Mouse (Mus musculus): ENCODE data around the gene Olfr374.
"Not testable (repeated sequence)": the region's sequence is repeated elsewhere in the genome, so short reads cannot be mapped to it uniquely, and the experiment has no call there.

Gene Olfr374
- long read RNA-seq, experiment 1, result 0 reads
- long read RNA-seq, experiment 2, result 0 reads

GRCm38 (mm10) chr8:72106740-72107139 is at the start of gene Olfr374:
TSS of gene Olfr374 (plus strand) at chr8:72107040.
- intact Hi-C loops (cut with DNase I), result no loop called here

GRCm38 (mm10) chr8:72057643-72058042 is 49.2 kb upstream of the Olfr374 start:
- intact Hi-C loops (cut with DNase I), result not testable (repeated sequence)

- intact Hi-C loops (cut with DNase I), result not testable (repeated sequence)
Measured at GRCm38 (mm10) chr8:72066819-72067399, 39.9 kb upstream of the Olfr374 start.

- intact Hi-C loops (cut with DNase I), result not testable (repeated sequence)
Measured at GRCm38 (mm10) chr8:72082877-72083276, 24.0 kb upstream of the Olfr374 start, which contains the start of gene Olfr373. TSS of gene Olfr373 (plus strand) at chr8:72083177.

GRCm38 (mm10) chr8:72084744-72085143 is 22.1 kb upstream of the Olfr374 start:
- intact Hi-C loops (cut with DNase I), result loop anchor here (5.0 kb wide), 1 partner anchor 42 kb away; the partner anchor contains the start of gene Olfr372

- intact Hi-C loops (cut with DNase I), result loop anchor here (5.0 kb wide), 1 partner anchor 45 kb away; the partner anchor contains the start of gene Olfr372
Measured at GRCm38 (mm10) chr8:72087611-72088010, 19.2 kb upstream of the Olfr374 start.

GRCm38 (mm10) chr8:72096721-72097120 is 10.1 kb upstream of the Olfr374 start:
- intact Hi-C loops (cut with DNase I), result loop anchor here (5.0 kb wide), 1 partner anchor 89 kb away; the partner anchor contains the start of gene Cyp4f18

- intact Hi-C loops (cut with DNase I), result loop anchor here (5.0 kb wide), 1 partner anchor 92 kb away; the partner anchor contains the start of gene Cyp4f18
Measured at GRCm38 (mm10) chr8:72099377-72100103, 7.3 kb upstream of the Olfr374 start.

- intact Hi-C loops (cut with DNase I), result no loop called here
Measured at GRCm38 (mm10) chr8:72105165-72105564, 1.7 kb upstream of the Olfr374 start.

GRCm38 (mm10) chr8:72110876-72111275 is 4.0 kb downstream of the Olfr374 start:
- intact Hi-C loops (cut with DNase I), result no loop called here

GRCm38 (mm10) chr8:72112486-72112885 is 5.6 kb downstream of the Olfr374 start:
- intact Hi-C loops (cut with DNase I), result no loop called here

- intact Hi-C loops (cut with DNase I), result no loop called here
Measured at GRCm38 (mm10) chr8:72115202-72115601, 8.4 kb downstream of the Olfr374 start.

- intact Hi-C loops (cut with DNase I), result no loop called here
Measured at GRCm38 (mm10) chr8:72118616-72119015, 11.8 kb downstream of the Olfr374 start.

GRCm38 (mm10) chr8:72121486-72121885 is 14.6 kb downstream of the Olfr374 start:
- intact Hi-C loops (cut with DNase I), result not testable (repeated sequence)

GRCm38 (mm10) chr8:72121997-72122396 is 15.2 kb downstream of the Olfr374 start:
- intact Hi-C loops (cut with DNase I), result no loop called here

GRCm38 (mm10) chr8:72127834-72128233 is 21.0 kb downstream of the Olfr374 start:
- intact Hi-C loops (cut with DNase I), result no loop called here

- intact Hi-C loops (cut with DNase I), result no loop called here
Measured at GRCm38 (mm10) chr8:72131251-72131650, 24.4 kb downstream of the Olfr374 start.

- intact Hi-C loops (cut with DNase I), result no loop called here
Measured at GRCm38 (mm10) chr8:72131901-72132300, 25.1 kb downstream of the Olfr374 start.

GRCm38 (mm10) chr8:72132417-72132816 is 25.6 kb downstream of the Olfr374 start:
- intact Hi-C loops (cut with DNase I), result no loop called here

- intact Hi-C loops (cut with DNase I), result no loop called here
Measured at GRCm38 (mm10) chr8:72132891-72133290, 26.1 kb downstream of the Olfr374 start.

- intact Hi-C loops (cut with DNase I), result no loop called here
Measured at GRCm38 (mm10) chr8:72133507-72133906, 26.7 kb downstream of the Olfr374 start.

GRCm38 (mm10) chr8:72134756-72135445 is 28.1 kb downstream of the Olfr374 start, which contains the start of gene Tpm4:
TSS of gene Tpm4 (plus strand) at chr8:72134975.
- intact Hi-C loops (cut with DNase I), result no loop called here
